Mouse (Mus musculus) intestine, postnatal 0 days (tissue): Measurements from ENCODE around the gene Pde4d. TPM values are rescaled to one million over a fixed set of nuclear protein-coding genes. Genes with fewer than 3 reads are reported as not detected.

Source experiments
- ATAC-seq: fragments of 200-750 bp; cut with Nextera tagmentation; 2 replicates; pipeline ENCODE4 v1.8.0; 2017; ENCODE audit warnings: mild to moderate bottlenecking, moderate TSS enrichment, moderate library complexity
- H3K27ac ChIP-seq: fragments of 300-500 bp; sonication (generic); 2 replicates; pipeline ENCODE4 v1.5.1; 2014; ENCODE audit warnings: mild to moderate bottlenecking, low read depth, low read length, moderate library complexity
- H3K27me3 ChIP-seq: fragments of 300-500 bp; sonication (generic); replicated peaks from 2 replicates; pipeline ENCODE4 v1.6.1; 2014; ENCODE audit warnings: low read length, mixed read lengths; ENCODE audit not compliant: control insufficient read depth, insufficient read depth
- H3K36me3 ChIP-seq: fragments of 300-500 bp; sonication (generic); 2 replicates; pipeline ENCODE4 v1.6.1; 2014; ENCODE audit warnings: mild to moderate bottlenecking, moderate library complexity; ENCODE audit not compliant: control insufficient read depth, insufficient read depth
- H3K4me1 ChIP-seq: fragments of 300-500 bp; sonication (generic); replicated peaks from 2 replicates; pipeline ENCODE4 v1.6.1; 2014; ENCODE audit warnings: antibody characterized with exemption, low read length, mixed read lengths; ENCODE audit not compliant: control insufficient read depth, insufficient read depth
- H3K4me2 ChIP-seq: fragments of 300-500 bp; sonication (generic); replicated peaks from 2 replicates; pipeline ENCODE4 v1.6.1; 2014; ENCODE audit warnings: low read depth, mild to moderate bottlenecking, moderate library complexity
- H3K4me3 ChIP-seq: fragments of 300-500 bp; sonication (generic); 2 replicates; pipeline ENCODE4 v1.5.1; 2014; ENCODE audit warnings: low read depth, low read length
- H3K9ac ChIP-seq: fragments of 300-500 bp; sonication (generic); 2 replicates; pipeline ENCODE4 v1.6.1; 2014; ENCODE audit warnings: mild to moderate bottlenecking, low read depth, low read length
- H3K9me3 ChIP-seq: fragments of 300-500 bp; sonication (generic); 2 replicates; pipeline ENCODE4 v1.6.1; 2016; ENCODE audit warnings: mixed run types; ENCODE audit not compliant: control insufficient read depth
- CTCF ChIP-seq: sonication (generic); IDR thresholded peaks from 2 replicates; pipeline ENCODE4 v1.5.1; 2016; ENCODE audit warnings: low read depth, mild to moderate bottlenecking, control low read depth, antibody characterized with exemption, moderate library complexity
- WGBS: fragments of 180-500 bp; shearing (Covaris S2); extraction: QIAGEN DNeasy Blood & Tissue Kit; methylation state at CpG from one replicate; pipeline ENCODE4 v1.1.7; 2014; 5-methylcytosine and 5-hydroxymethylcytosine counted together
- polyA plus RNA-seq: library from polyadenylated mRNA; unstranded; fragments of >200 nt; fragmentation: Nextera tagmentation; extraction: Ambion mirVana; gene quantifications from 2 replicates; pipeline ENCODE4 v1.2.1, GENCODE M21; 2015

Gene Pde4d
- polyA plus RNA-seq, 1 experiment from 2014 or later = 17.8 TPM

DNA sequence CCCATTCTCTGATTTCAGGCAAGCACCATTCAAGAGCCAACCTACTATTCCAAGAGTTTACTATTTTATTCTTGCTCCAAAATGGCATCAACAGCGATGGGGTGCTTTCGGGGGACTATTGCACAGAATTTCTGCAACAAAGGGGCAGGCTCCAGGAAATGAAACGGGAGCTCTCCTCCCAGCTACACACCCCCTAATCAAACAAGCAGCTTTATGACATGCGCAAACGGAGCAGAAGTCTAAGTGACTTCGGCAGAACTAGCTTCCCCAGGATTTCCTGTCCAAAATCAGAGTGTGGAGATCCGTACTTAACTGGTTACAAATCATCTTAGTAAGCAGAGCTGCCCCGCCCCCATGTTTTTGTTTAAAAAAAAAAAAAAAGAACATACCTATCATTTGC, 990.6 kb downstream of the Pde4d start:
- Histone ChIP-seq H3K4me3 (peak overlapping the region; percentile 52), H3K27ac (peak overlapping the region; percentile 81), H3K9ac (peak overlapping the region; percentile 48; the same call in 1 of the 2 replicates), H3K4me2 (peak overlapping the region; percentile 89), H3K27me3 (no peaks in the 10 kb centered on the region), H3K4me1 (no peaks in the 10 kb centered on the region), H3K9me3 (no peaks in the 10 kb centered on the region), H3K36me3 (no peaks in the 10 kb centered on the region)
- peak; percentile 77 for ATAC-seq
- TF ChIP-seq CTCF = no peak
- WGBS = 1% methylated on average over 8 of the region's 8 CpGs

DNA sequence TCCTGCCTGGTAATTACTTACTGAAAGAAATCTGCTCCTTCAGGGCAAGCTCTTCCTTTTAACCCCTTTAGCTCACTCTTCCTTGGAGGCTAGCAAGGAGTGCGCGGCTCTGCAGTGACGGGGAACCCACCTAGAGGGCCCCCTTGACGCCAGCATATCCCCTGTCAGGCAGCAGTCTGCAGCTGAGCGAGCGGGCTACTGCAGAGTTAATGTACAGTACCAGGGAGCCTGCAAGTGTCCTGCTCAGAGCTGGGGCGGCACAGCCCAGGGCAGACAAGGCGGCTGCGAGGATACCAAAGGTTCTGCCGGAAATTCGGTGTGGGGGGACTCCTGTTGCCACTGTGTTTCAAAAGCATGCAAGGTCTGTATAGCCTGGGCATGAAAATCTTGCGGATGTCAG, 991.1 kb downstream of the Pde4d start:
- H3K36me3 ChIP-seq = no peaks in the 10 kb centered on the region
- peak overlapping the region; percentile 81 for H3K27ac ChIP-seq
- no peaks in the 10 kb centered on the region for H3K27me3 ChIP-seq
- peak overlapping the region; percentile 89 for H3K4me2 ChIP-seq
- peak overlapping the region; percentile 48; the same call in 1 of the 2 replicates for H3K9ac ChIP-seq
- peak overlapping the region; percentile 52 for H3K4me3 ChIP-seq
- peak; percentile 86 for ATAC-seq
- H3K4me1 ChIP-seq = no peaks in the 10 kb centered on the region
- WGBS = under 1% methylated on average over 12 of the region's 12 CpGs
- peak; percentile 61 for TF ChIP-seq CTCF
- H3K9me3 ChIP-seq = no peaks in the 10 kb centered on the region

DNA sequence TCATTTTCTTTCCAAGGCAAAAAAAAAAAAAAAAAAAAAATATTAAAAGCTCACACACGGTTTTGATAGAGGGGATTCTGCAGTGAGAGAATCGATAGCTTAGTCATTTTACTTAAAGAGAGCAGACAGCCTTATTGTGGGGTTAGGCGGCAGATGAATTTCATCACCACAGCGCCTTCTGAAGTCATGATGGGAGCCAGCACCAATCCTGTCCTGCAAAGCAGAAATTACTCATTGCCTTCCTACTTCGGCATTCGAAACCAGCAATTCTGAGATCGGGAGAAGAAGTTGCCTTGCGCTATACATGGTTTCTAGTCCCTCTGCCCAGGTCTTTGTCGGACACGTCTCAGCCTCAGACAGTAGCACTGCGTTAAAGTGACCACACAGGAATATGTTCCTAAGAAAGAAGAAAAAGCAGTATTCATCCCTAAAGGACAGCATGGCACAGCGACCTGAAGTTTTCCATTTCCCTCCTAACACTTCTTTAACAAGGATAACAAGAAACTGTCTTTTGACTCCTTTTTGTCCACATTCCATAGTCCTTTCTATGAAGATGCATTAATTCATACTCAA, 991.7 kb downstream of the Pde4d start:
- Histone ChIP-seq H3K4me3 (peak overlapping the region; percentile 52), H3K9ac (0 out of 2 replicates have a peak overlapping the region, but pooled peaks have one; percentile 48), H3K27me3 (no peaks in the 10 kb centered on the region), H3K36me3 (no peaks in the 10 kb centered on the region), H3K9me3 (no peaks in the 10 kb centered on the region), H3K4me1 (no peaks in the 10 kb centered on the region), H3K27ac (no peak overlapping the region), H3K4me2 (peak overlapping the region; percentile 89)
- 30% methylated on average over 12 of the region's 12 CpGs for WGBS
- no peak for TF ChIP-seq CTCF
- no peak for ATAC-seq

DNA sequence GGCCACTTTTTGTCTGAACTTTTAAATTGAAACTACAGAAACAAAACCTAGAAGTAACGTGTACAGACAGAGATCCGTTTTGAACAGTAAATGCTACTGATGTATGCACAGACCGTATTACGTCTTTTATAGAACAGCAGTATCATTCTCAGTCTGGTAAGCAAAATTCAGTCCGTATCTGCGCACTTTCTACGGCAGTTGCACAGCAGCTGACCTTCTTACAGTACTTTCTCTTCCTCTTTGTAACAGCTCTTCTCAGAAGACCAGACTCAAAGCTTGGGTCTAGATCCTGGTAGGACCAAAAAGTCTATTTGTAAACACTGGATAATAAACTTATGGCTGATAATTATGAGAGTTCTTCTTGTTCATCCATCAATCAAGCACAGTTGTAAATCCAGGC, 996.4 kb downstream of the Pde4d start:
- Histone ChIP-seq H3K27ac (no peak overlapping the region), H3K4me3 (no peak overlapping the region), H3K4me1 (no peaks in the 10 kb centered on the region), H3K27me3 (no peaks in the 10 kb centered on the region), H3K4me2 (no peak overlapping the region), H3K9me3 (no peaks in the 10 kb centered on the region), H3K9ac (no peak overlapping the region), H3K36me3 (no peaks in the 10 kb centered on the region)
- 83% methylated on average over 7 of the region's 7 CpGs for WGBS
- no peak for ATAC-seq
- no peak for TF ChIP-seq CTCF

DNA sequence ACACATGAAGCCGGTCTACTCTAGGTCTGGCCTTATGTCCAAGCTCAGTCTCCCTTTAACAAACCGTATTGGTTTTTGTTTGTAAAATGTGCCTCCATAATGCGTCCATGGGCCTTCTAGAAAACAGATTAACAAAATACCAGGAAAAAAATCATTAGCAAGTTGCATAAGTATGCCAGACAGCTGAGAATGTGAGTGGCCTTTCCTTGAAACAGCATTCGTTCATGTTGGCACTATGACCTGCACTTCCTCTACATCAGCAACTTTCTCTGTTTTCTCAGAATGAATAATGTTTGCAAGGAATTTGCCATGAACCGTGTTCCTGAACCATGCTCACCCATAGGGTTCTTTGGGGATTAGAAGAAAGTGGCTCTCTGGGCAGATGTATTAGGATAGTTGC, 998.4 kb downstream of the Pde4d start:
- H3K9me3 ChIP-seq = no peaks in the 10 kb centered on the region
- WGBS = 68% methylated on average over 5 of the region's 5 CpGs
- H3K4me2 ChIP-seq = no peak overlapping the region
- no peak for TF ChIP-seq CTCF
- H3K27ac ChIP-seq = no peak overlapping the region
- H3K4me3 ChIP-seq = no peak overlapping the region
- H3K9ac ChIP-seq = no peak overlapping the region
- H3K36me3 ChIP-seq = no peaks in the 10 kb centered on the region
- H3K27me3 ChIP-seq = no peaks in the 10 kb centered on the region
- 0 out of 2 replicates have a peak, but pooled peaks have one; percentile 13 for ATAC-seq
- H3K4me1 ChIP-seq = no peaks in the 10 kb centered on the region

DNA sequence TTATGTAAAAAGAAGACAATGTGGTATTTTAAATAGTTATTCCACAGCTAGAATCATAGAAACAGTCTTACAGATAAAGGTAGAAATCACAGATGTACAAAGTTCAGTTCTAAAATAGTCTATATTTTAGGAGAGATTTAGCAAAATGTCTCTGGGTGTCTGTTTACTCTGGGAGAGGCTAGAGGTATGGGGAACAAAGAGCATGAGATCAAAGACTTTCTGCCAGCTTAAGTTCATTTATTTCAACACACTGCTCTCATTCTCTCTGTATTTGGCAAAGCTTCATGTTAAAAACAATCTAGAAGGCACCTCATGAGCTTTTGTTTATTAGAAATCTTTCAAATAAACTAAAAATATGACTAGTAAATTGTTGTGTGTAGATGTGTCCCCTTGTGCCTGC, 1024.6 kb downstream of the Pde4d start:
- ATAC-seq = no peak

More for the DNA sequence above, 1024.6 kb downstream of the Pde4d start:
- Histone ChIP-seq H3K9ac (no peak overlapping the region), H3K4me2 (no peak overlapping the region), H3K4me3 (no peak overlapping the region), H3K9me3 (no peaks in the 10 kb centered on the region), H3K27ac (no peak overlapping the region), H3K4me1 (0 out of 2 replicates have a peak, but pooled peaks cover 2% of the 10 kb centered on the region), H3K27me3 (no peaks in the 10 kb centered on the region), H3K36me3 (no peaks in the 10 kb centered on the region)
- no peak for TF ChIP-seq CTCF
